Mouse (Mus musculus) olfactory bulb, adult 2 months (tissue): ENCODE measurements at regions not wholly inside any gene's neighbourhood (a gene's known extent, or its start where the extent isn't known, plus 50 kb on each side); places are given as distances from the start of the nearest gene placed in this dataset.

Experiments
- CTCF ChIP-seq: fragments of 200-500 bp; IDR thresholded peaks from 2 replicates; pipeline ENCODE4 v1.5.1; 2012; ENCODE audit warnings: low read depth, mild to moderate bottlenecking, low read length, moderate library complexity; ENCODE audit not compliant: insufficient read depth
- POLR2A ChIP-seq: fragments of 200-500 bp; IDR thresholded peaks from 2 replicates; pipeline ENCODE4 v1.6.1; 2012; ENCODE audit warnings: mild to moderate bottlenecking, low read depth, low read length, moderate library complexity; ENCODE audit not compliant: insufficient read depth

DNA sequence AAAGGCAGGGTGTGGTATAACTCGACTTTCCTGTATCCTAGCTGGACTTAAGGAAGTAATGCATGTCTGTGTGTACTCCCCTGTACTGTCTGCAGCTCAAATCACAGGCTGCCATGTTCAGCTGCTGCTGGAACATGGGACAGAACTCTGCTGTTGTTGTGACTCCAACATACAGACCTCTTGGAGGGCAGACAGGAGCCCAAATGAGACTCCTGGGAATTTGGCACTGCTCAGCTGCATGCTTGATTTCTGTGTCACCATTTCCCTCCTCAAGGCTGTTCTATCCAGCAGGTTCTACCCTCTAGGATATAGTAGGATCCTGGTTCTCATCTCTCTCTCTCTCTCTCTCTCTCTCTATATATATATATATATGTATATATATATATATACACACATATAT lies 125.0 kb downstream of the Dll1 start:
- no peak for TF ChIP-seq CTCF
- TF ChIP-seq POLR2A: no peak
